Mouse (Mus musculus): ENCODE results near the gene Met. TPM values are rescaled to one million over a fixed set of nuclear protein-coding genes. Genes with fewer than 3 reads are reported as not detected.

Met gene
- polyA plus RNA-seq, 1 experiment from 2014 or later, result 7.8 TPM

DNA sequence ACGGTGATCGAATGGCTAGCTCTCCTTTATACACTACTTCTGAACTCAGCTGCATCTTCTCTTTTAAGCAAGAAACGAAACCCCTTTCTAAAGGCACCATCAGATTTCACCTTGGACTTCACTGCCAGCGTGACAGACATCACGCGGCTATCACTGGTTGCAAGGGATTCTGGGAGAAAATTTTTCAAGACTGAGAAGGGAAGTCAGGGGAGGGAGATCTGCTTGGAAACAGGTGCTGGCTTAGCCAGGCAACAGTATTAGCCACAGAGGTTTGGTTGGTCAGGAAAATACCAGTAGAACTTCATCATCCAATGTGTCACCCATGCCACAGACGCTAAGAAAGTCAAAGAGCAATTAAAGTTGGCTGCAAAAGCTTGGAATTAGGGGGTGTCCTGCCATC lies 2.2 kb upstream of the Met start:
- 68% methylated on average over 7 of the region's 7 CpGs for WGBS
- peaks cover 23% of the 10 kb centered on the region for H3K27me3 ChIP-seq (replicated peaks; ENCODE audit: control insufficient read depth, insufficient read depth, low read length)
- H3K4me2 ChIP-seq, result no peak overlapping the region
- H3K36me3 ChIP-seq (ENCODE audit: control insufficient read depth, insufficient read depth, low read length), result no peaks in the 10 kb centered on the region
- ATAC-seq (replicated peaks; ENCODE audit: low FRiP score), result no peak
- no peak overlapping the region for H3K9ac ChIP-seq (ENCODE audit: low read depth, low read length)
- no peaks in the 10 kb centered on the region; the same call in 1 of the 2 replicates for H3K4me1 ChIP-seq (replicated peaks; ENCODE audit: control insufficient read depth, insufficient read depth, low read length)
- H3K9me3 ChIP-seq (ENCODE audit: control insufficient read depth, low read length), result no peaks in the 10 kb centered on the region
- H3K27ac ChIP-seq (ENCODE audit: low read depth, low read length), result no peak overlapping the region
- H3K4me3 ChIP-seq (ENCODE audit: low read depth, low read length), result no peak overlapping the region
- no peak for DNase-seq (ENCODE audit: low spot score)

DNA sequence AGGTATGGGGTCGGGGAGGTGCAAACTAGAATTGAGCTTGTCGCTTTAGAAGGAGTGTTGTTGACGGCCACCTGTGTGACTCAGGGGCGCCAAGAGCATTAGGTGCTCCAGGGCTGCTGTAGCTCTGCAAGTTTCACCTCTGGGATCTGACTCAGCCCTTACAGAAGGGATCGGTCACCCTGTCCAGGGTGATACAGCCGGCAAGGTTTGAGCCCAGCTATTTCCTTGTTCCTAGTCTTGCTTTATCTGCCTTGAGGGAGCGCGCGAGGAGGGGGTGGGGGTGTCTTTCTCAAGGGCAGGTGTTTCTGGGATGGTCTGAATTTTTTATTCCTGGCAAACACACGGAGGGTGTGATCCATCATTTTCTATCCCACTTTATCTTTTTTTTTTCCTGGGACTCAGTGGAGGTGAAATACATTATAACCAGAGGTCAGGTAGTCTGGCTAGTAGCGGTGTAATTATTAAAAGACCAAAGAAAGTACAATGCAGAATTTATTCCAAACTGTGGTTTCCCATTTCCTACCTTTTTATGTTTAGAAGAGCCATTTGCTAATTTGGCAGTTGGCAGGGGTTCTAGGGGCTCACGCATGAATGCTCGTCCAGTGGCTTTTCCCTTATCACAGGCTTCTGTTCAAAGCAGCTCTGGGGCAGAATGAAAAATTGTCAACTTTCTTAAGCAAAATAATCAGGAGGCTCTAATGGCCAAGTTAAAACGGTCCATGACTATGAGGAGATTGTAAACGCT lies 853 bp downstream of the Met start:
- ATAC-seq (replicated peaks; ENCODE audit: low FRiP score) (peak; percentile 22; the same call in 1 of the 2 replicates), DNase-seq (ENCODE audit: low spot score) (no peak)
- H3K4me1 ChIP-seq (replicated peaks; ENCODE audit: control insufficient read depth, insufficient read depth, low read length), result no peaks in the 10 kb centered on the region; the same call in 1 of the 2 replicates
- H3K27ac ChIP-seq (ENCODE audit: low read depth, low read length), result 0 out of 2 replicates have a peak overlapping the region, but pooled peaks have one; percentile 25
- peak overlapping the region; percentile 57; the same call in 1 of the 2 replicates for H3K9ac ChIP-seq (ENCODE audit: low read depth, low read length)
- H3K4me3 ChIP-seq (ENCODE audit: low read depth, low read length), result peak overlapping the region; percentile 61
- H3K36me3 ChIP-seq (ENCODE audit: control insufficient read depth, insufficient read depth, low read length), result no peaks in the 10 kb centered on the region
- H3K9me3 ChIP-seq (ENCODE audit: control insufficient read depth, low read length), result no peaks in the 10 kb centered on the region
- H3K4me2 ChIP-seq, result peak overlapping the region; percentile 79
- WGBS, result 8% methylated on average over 15 of the region's 15 CpGs
- peaks cover 23% of the 10 kb centered on the region for H3K27me3 ChIP-seq (replicated peaks; ENCODE audit: control insufficient read depth, insufficient read depth, low read length)

DNA sequence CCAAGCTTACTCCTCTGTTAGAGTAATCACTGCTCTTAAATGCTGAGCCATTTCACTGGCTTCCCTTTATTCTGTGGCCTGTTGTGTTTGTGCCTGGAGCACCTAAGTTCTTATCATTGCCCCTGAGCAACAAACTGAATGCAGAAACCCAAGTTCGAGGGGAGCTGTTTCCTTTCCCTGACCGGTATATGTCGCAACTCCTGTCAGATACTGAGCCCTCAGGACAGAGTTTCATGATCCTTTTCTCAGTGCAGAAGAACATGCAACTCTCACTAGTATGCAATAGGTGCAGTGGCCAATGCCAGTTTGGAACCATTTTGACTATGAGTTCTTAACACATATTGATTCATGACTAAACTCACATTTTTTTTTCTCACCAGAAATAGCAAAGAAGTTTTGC lies 2.9 kb downstream of the Met start:
- no peaks in the 10 kb centered on the region for H3K36me3 ChIP-seq (ENCODE audit: control insufficient read depth, insufficient read depth, low read length)
- H3K27ac ChIP-seq (ENCODE audit: low read depth, low read length), result no peak overlapping the region
- no peak overlapping the region for H3K9ac ChIP-seq (ENCODE audit: low read depth, low read length)
- ATAC-seq (replicated peaks; ENCODE audit: low FRiP score) (no peak), DNase-seq (ENCODE audit: low spot score) (no peak)
- peak overlapping the region; percentile 10; the same call in 1 of the 2 replicates for H3K4me2 ChIP-seq
- WGBS, result 41% methylated on average over 3 of the region's 3 CpGs
- no peaks in the 10 kb centered on the region; the same call in 1 of the 2 replicates for H3K4me1 ChIP-seq (replicated peaks; ENCODE audit: control insufficient read depth, insufficient read depth, low read length)
- H3K27me3 ChIP-seq (replicated peaks; ENCODE audit: control insufficient read depth, insufficient read depth, low read length), result peaks cover 21% of the 10 kb centered on the region
- H3K9me3 ChIP-seq (ENCODE audit: control insufficient read depth, low read length), result no peaks in the 10 kb centered on the region
- H3K4me3 ChIP-seq (ENCODE audit: low read depth, low read length), result no peak overlapping the region

DNA sequence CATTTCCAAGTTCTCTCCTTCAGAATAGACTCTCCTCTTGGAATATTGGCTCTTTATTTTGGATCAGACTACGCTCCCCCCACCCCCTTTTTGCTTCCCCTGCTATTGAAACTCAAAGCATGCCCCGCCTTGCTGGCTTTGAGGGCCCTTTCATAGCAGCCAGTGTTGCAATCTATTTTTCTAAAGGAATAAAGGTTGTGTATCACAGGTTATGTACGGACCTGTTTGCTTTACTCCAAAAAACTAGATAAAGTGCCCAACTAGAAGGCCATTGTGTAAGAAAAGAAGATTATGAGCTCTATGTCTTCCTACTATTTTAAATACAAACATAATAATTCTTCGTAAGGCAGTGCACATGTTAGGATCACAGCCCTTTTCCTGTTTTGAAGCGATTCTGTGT lies 5.4 kb downstream of the Met start:
- H3K27me3 ChIP-seq (replicated peaks; ENCODE audit: control insufficient read depth, insufficient read depth, low read length), result peaks cover 12% of the 10 kb centered on the region
- no peaks in the 10 kb centered on the region; the same call in 1 of the 2 replicates for H3K4me1 ChIP-seq (replicated peaks; ENCODE audit: control insufficient read depth, insufficient read depth, low read length)
- no peaks in the 10 kb centered on the region for H3K9me3 ChIP-seq (ENCODE audit: control insufficient read depth, low read length)
- no peak overlapping the region for H3K4me3 ChIP-seq (ENCODE audit: low read depth, low read length)
- H3K27ac ChIP-seq (ENCODE audit: low read depth, low read length), result no peak overlapping the region
- H3K36me3 ChIP-seq (ENCODE audit: control insufficient read depth, insufficient read depth, low read length), result no peaks in the 10 kb centered on the region
- 79% methylated on average over 5 of the region's 5 CpGs for WGBS
- no peak overlapping the region for H3K4me2 ChIP-seq
- DNase-seq (ENCODE audit: low spot score) (no peak), ATAC-seq (replicated peaks; ENCODE audit: low FRiP score) (no peak)
- no peak overlapping the region for H3K9ac ChIP-seq (ENCODE audit: low read depth, low read length)

DNA sequence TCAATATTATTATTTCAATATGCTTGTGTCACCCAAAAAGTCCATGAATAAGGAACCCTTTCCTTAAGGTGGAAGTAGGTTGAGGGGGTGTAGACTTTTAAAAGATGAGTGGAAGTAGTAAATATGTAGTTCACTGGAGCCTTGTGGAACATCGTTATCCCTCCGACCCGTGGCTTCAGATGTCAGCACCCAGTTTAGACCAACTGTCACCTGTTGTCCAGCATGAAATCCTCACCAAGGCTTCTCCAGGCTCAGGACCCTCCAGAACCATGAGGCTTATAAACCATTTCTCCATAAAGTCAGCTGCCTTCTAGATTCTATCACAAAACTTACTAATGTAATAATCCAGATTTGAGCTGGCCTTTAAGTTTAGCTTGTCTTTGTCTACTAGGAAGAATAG lies 9.5 kb downstream of the Met start:
- ATAC-seq (replicated peaks; ENCODE audit: low FRiP score) (no peak), DNase-seq (ENCODE audit: low spot score) (no peak)
- H3K9ac ChIP-seq (ENCODE audit: low read depth, low read length), result no peak overlapping the region
- no peak overlapping the region for H3K27ac ChIP-seq (ENCODE audit: low read depth, low read length)
- H3K9me3 ChIP-seq (ENCODE audit: control insufficient read depth, low read length), result no peaks in the 10 kb centered on the region
- no peaks in the 10 kb centered on the region for H3K4me1 ChIP-seq (replicated peaks; ENCODE audit: control insufficient read depth, insufficient read depth, low read length)
- 79% methylated on average over 3 of the region's 3 CpGs for WGBS
- H3K4me3 ChIP-seq (ENCODE audit: low read depth, low read length), result no peak overlapping the region
- H3K4me2 ChIP-seq, result no peak overlapping the region
- H3K36me3 ChIP-seq (ENCODE audit: control insufficient read depth, insufficient read depth, low read length), result no peaks in the 10 kb centered on the region
- H3K27me3 ChIP-seq (replicated peaks; ENCODE audit: control insufficient read depth, insufficient read depth, low read length), result no peaks in the 10 kb centered on the region

DNA sequence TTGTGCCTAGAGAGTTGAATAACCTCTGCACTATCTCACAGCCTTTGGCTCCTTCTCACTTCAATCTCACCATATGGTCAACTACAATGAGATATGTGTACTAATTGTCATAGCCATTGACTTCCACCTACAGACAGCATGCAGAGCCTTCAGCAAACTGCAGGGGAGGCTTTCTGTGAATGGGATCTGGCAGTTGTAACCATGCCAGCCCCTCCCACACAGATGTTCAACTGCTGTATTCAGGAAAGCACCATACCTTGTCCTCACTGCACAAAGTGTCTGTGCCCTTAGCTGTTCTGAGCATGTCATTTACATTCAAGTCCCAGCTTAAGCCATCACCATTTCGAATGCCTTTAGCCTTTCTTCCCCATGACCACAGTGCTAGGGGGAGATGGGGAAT lies 14.2 kb downstream of the Met start:
- Histone ChIP-seq H3K9me3 (ENCODE audit: control insufficient read depth, low read length) (no peaks in the 10 kb centered on the region), H3K27ac (ENCODE audit: low read depth, low read length) (no peak overlapping the region), H3K4me1 (replicated peaks; ENCODE audit: control insufficient read depth, insufficient read depth, low read length) (no peaks in the 10 kb centered on the region), H3K9ac (ENCODE audit: low read depth, low read length) (no peak overlapping the region), H3K27me3 (replicated peaks; ENCODE audit: control insufficient read depth, insufficient read depth, low read length) (no peaks in the 10 kb centered on the region), H3K4me2 (no peak overlapping the region), H3K36me3 (ENCODE audit: control insufficient read depth, insufficient read depth, low read length) (no peaks in the 10 kb centered on the region), H3K4me3 (ENCODE audit: low read depth, low read length) (no peak overlapping the region)
- DNase-seq (ENCODE audit: low spot score) (no peak), ATAC-seq (replicated peaks; ENCODE audit: low FRiP score) (no peak)
- 91% methylated on average over 1 of the region's 1 CpGs for WGBS

DNA sequence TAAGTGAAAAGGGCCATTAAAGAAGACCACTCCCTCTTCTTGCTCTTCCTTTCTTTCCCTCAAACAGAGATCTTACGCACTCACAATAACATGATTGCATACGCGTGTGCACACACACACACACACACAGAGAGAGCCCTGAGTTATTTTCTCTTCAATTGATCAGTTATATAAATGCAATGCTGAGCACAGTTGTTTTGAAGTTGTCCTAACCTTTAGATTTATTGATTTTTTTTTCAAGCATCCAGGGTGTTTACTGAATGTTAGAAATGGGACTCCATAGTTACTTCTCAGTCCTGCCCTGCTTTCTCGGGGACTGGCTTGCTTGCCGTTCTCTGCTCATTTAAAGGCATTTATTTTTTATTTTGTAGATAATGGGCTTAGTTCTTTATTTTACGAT lies 14.7 kb downstream of the Met start:
- DNase-seq (ENCODE audit: low spot score), result no peak
- ATAC-seq (replicated peaks; ENCODE audit: low FRiP score), result no peak
- 91% methylated on average over 6 of the region's 6 CpGs for WGBS

DNA sequence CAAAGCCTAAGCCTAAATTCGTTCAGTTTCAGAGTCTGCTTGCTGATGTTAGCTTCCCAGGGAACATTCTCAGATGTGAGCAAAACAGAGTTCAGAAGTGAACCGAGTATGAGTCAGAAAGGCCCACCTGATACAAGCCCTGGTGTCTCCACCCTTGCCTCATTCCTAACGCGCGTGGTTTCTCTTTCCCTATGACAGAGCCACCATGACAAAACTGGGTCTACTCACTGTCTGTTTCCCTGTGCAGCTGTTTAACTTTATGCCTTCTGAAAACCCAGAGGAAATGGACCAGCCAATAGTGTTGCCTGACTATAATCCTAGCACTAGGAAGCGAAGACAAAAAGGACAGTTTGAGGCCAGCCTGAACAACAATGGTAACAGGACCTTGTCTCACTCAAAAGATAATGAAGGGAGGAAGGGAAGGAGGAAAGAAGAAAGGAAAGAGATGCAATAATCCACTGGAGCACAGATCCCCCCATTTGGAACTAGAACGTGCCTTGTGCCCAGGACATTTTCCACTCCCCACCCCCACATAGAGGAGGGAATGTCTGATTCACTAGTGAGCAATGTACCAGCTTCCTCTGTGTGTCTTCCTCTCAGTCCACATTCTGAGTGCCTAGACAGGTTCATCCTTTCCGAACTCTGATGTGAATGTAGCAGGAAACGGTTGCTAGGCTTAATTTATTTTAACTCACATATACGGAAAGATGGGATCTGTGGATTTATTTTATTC lies 15.4 kb downstream of the Met start:
- ATAC-seq (replicated peaks; ENCODE audit: low FRiP score) (no peak), DNase-seq (ENCODE audit: low spot score) (no peak)
- H3K4me1 ChIP-seq (replicated peaks; ENCODE audit: control insufficient read depth, insufficient read depth, low read length), result no peaks in the 10 kb centered on the region
- H3K27ac ChIP-seq (ENCODE audit: low read depth, low read length), result no peak overlapping the region
- WGBS, result 77% methylated on average over 10 of the region's 10 CpGs
- no peaks in the 10 kb centered on the region for H3K27me3 ChIP-seq (replicated peaks; ENCODE audit: control insufficient read depth, insufficient read depth, low read length)
- H3K4me2 ChIP-seq, result no peak overlapping the region
- no peaks in the 10 kb centered on the region for H3K9me3 ChIP-seq (ENCODE audit: control insufficient read depth, low read length)
- no peak overlapping the region for H3K9ac ChIP-seq (ENCODE audit: low read depth, low read length)
- H3K4me3 ChIP-seq (ENCODE audit: low read depth, low read length), result no peak overlapping the region
- H3K36me3 ChIP-seq (ENCODE audit: control insufficient read depth, insufficient read depth, low read length), result no peaks in the 10 kb centered on the region

More for the DNA sequence above, 14.7 kb downstream of the Met start:
- Histone ChIP-seq H3K9ac (ENCODE audit: low read depth, low read length) (no peak overlapping the region), H3K4me2 (no peak overlapping the region), H3K36me3 (ENCODE audit: control insufficient read depth, insufficient read depth, low read length) (no peaks in the 10 kb centered on the region), H3K27ac (ENCODE audit: low read depth, low read length) (no peak overlapping the region), H3K4me3 (ENCODE audit: low read depth, low read length) (no peak overlapping the region), H3K4me1 (replicated peaks; ENCODE audit: control insufficient read depth, insufficient read depth, low read length) (no peaks in the 10 kb centered on the region), H3K9me3 (ENCODE audit: control insufficient read depth, low read length) (no peaks in the 10 kb centered on the region), H3K27me3 (replicated peaks; ENCODE audit: control insufficient read depth, insufficient read depth, low read length) (no peaks in the 10 kb centered on the region)

All from liver, embryonic 11.5 days (tissue).